Mouse (Mus musculus) limb, embryonic 12.5 days (tissue): Measurements from ENCODE around the gene Olfr130. TPM values are rescaled to one million over a fixed set of nuclear protein-coding genes. Genes with fewer than 3 reads are reported as not detected.

Source experiments
- ATAC-seq: fragments of 200-750 bp; cut with Nextera tagmentation; 2 replicates; pipeline ENCODE4 v1.8.0; 2017; ENCODE audit warnings: low read depth, moderate TSS enrichment; ENCODE audit not compliant: insufficient number of reproducible peaks, insufficient read depth, low FRiP score, low TSS enrichment
- H3K27ac ChIP-seq: fragments of 300-500 bp; sonication (generic); 2 replicates; pipeline ENCODE4 v1.5.1; 2016; ENCODE audit warnings: mild to moderate bottlenecking, moderate library complexity
- H3K27me3 ChIP-seq: fragments of 300-500 bp; sonication (generic); 2 replicates; pipeline ENCODE4 v1.6.1; 2016; ENCODE audit warnings: mild to moderate bottlenecking, moderate library complexity
- H3K36me3 ChIP-seq: fragments of 300-500 bp; sonication (generic); 2 replicates; pipeline ENCODE4 v1.6.1; 2016; ENCODE audit warnings: mild to moderate bottlenecking, moderate library complexity
- H3K4me1 ChIP-seq: fragments of 300-500 bp; sonication (generic); replicated peaks from 2 replicates; pipeline ENCODE4 v1.6.1; 2016
- H3K4me2 ChIP-seq: fragments of 300-500 bp; sonication (generic); 2 replicates; pipeline ENCODE4 v1.6.1; 2016; ENCODE audit warnings: mild to moderate bottlenecking, moderate library complexity
- H3K4me3 ChIP-seq: fragments of 300-500 bp; sonication (generic); replicated peaks from 2 replicates; pipeline ENCODE4 v1.5.1; 2016; ENCODE audit warnings: mild to moderate bottlenecking
- H3K9ac ChIP-seq: fragments of 300-500 bp; sonication (generic); replicated peaks from 2 replicates; pipeline ENCODE4 v1.6.1; 2016; ENCODE audit warnings: mild to moderate bottlenecking, moderate library complexity
- H3K9me3 ChIP-seq: fragments of 300-500 bp; sonication (generic); 2 replicates; pipeline ENCODE4 v1.6.1; 2016; ENCODE audit warnings: mild to moderate bottlenecking, moderate library complexity
- WGBS: fragments of 180-500 bp; shearing (Covaris S2); methylation state at CpG from one replicate; pipeline ENCODE4 v1.1.7; 2016; 5-methylcytosine and 5-hydroxymethylcytosine counted together
- polyA plus RNA-seq: library from polyadenylated mRNA; unstranded; fragments of >200 nt; fragmentation: Nextera tagmentation; extraction: Ambion mirVana; gene quantifications from 2 replicates; pipeline ENCODE4 v1.2.1, GENCODE M21; 2016

Olfr130 gene
- polyA plus RNA-seq: not detected in 2 replicates

- no peaks in the 10 kb centered on the region for H3K36me3 ChIP-seq
- 85% methylated on average over 1 of the region's 1 CpGs for WGBS
- H3K4me1 ChIP-seq: no peaks in the 10 kb centered on the region
- H3K27me3 ChIP-seq: no peaks in the 10 kb centered on the region
- no peak within 1 kb of the TSS for H3K27ac ChIP-seq
- no peaks in the 10 kb centered on the region for H3K9me3 ChIP-seq
- no peak within 1 kb of the TSS for H3K4me3 ChIP-seq
- H3K9ac ChIP-seq: no peak within 1 kb of the TSS
- ATAC-seq: no peak
- no peak within 1 kb of the TSS for H3K4me2 ChIP-seq
Measured at GRCm38 (mm10) chr17:38063621-38064020, at the start of gene Olfr130. Gene Olfr130 (plus strand): TSS chr17:38063921.

GRCm38 (mm10) chr17:38016341-38016740 lies 47.4 kb upstream of the Olfr130 start:
- no peak for ATAC-seq
- Histone ChIP-seq H3K9ac (no peak overlapping the region), H3K36me3 (no peaks in the 10 kb centered on the region), H3K27ac (no peak overlapping the region), H3K9me3 (peaks cover 6% of the 10 kb centered on the region; the same call in 1 of the 2 replicates), H3K4me2 (no peak overlapping the region), H3K4me1 (no peaks in the 10 kb centered on the region), H3K4me3 (no peak overlapping the region), H3K27me3 (no peaks in the 10 kb centered on the region)
- WGBS: 79% methylated on average over 2 of the region's 2 CpGs

GRCm38 (mm10) chr17:38026297-38026696 lies 37.4 kb upstream of the Olfr130 start:
- no peak for ATAC-seq
- H3K4me2 ChIP-seq: no peak overlapping the region
- H3K9ac ChIP-seq: no peak overlapping the region
- no peak overlapping the region for H3K27ac ChIP-seq
- H3K4me3 ChIP-seq: no peak overlapping the region
- 32% methylated on average over 5 of the region's 5 CpGs for WGBS
- H3K4me1 ChIP-seq: no peaks in the 10 kb centered on the region
- no peaks in the 10 kb centered on the region for H3K36me3 ChIP-seq
- no peaks in the 10 kb centered on the region for H3K27me3 ChIP-seq
- H3K9me3 ChIP-seq: peaks cover 3% of the 10 kb centered on the region; the same call in 1 of the 2 replicates

GRCm38 (mm10) chr17:38059979-38060378 lies 3.7 kb upstream of the Olfr130 start, which contains the start of gene Olfr129:
Gene Olfr129 (minus strand): TSS chr17:38060079.
- H3K27ac ChIP-seq: no peak within 1 kb of the TSS
- 79% methylated on average over 1 of the region's 1 CpGs for WGBS
- no peaks in the 10 kb centered on the region for H3K27me3 ChIP-seq
- H3K4me2 ChIP-seq: no peak within 1 kb of the TSS
- H3K9me3 ChIP-seq: no peaks in the 10 kb centered on the region
- ATAC-seq: no peak
- no peaks in the 10 kb centered on the region for H3K36me3 ChIP-seq
- H3K4me3 ChIP-seq: no peak within 1 kb of the TSS
- no peaks in the 10 kb centered on the region for H3K4me1 ChIP-seq
- no peak within 1 kb of the TSS for H3K9ac ChIP-seq

GRCm38 (mm10) chr17:38082364-38082763 lies 18.6 kb downstream of the Olfr130 start:
- Histone ChIP-seq H3K4me3 (no peak overlapping the region), H3K4me2 (no peak overlapping the region), H3K9me3 (peaks cover 5% of the 10 kb centered on the region; the same call in 1 of the 2 replicates), H3K27ac (no peak overlapping the region), H3K4me1 (no peaks in the 10 kb centered on the region), H3K9ac (no peak overlapping the region), H3K27me3 (no peaks in the 10 kb centered on the region), H3K36me3 (no peaks in the 10 kb centered on the region)
- no peak for ATAC-seq
- WGBS: 85% methylated on average over 4 of the region's 4 CpGs

- Histone ChIP-seq H3K9me3 (no peaks in the 10 kb centered on the region), H3K4me3 (no peak within 1 kb of the TSS), H3K4me1 (no peaks in the 10 kb centered on the region), H3K9ac (no peak within 1 kb of the TSS), H3K4me2 (no peak within 1 kb of the TSS), H3K27ac (no peak within 1 kb of the TSS), H3K36me3 (no peaks in the 10 kb centered on the region), H3K27me3 (no peaks in the 10 kb centered on the region)
- no peak for ATAC-seq
Measured at GRCm38 (mm10) chr17:38088593-38088992, 24.9 kb downstream of the Olfr130 start, which contains the start of gene Olfr131. Gene Olfr131 (minus strand): TSS chr17:38088693.

Other genes with a start within 250 kb of the Olfr130 start
- gene Olfr125, start 231.0 kb upstream of the Olfr130 start, polyA plus RNA-seq: not detected in 2 replicates
- not detected in 2 replicates for gene Olfr126, start 216.4 kb upstream of the Olfr130 start, polyA plus RNA-seq
- not detected in 2 replicates for gene Olfr127, start 163.5 kb upstream of the Olfr130 start, polyA plus RNA-seq
- not detected in 2 replicates for gene Olfr128, start 143.4 kb upstream of the Olfr130 start, polyA plus RNA-seq
- gene Olfr761, start 110.8 kb upstream of the Olfr130 start, polyA plus RNA-seq: not detected in 2 replicates
- not detected in 2 replicates for gene Olfr129, start 3.8 kb upstream of the Olfr130 start, polyA plus RNA-seq
- gene Olfr131, start 24.8 kb downstream of the Olfr130 start, polyA plus RNA-seq: not detected in 2 replicates
- not detected in 2 replicates for gene Olfr132, start 70.6 kb downstream of the Olfr130 start, polyA plus RNA-seq
- not detected in 2 replicates for gene Olfr133, start 81.4 kb downstream of the Olfr130 start, polyA plus RNA-seq
- gene Olfr134, start 107.5 kb downstream of the Olfr130 start, polyA plus RNA-seq: not detected in 2 replicates
- not detected in 2 replicates for gene Olfr135, start 140.4 kb downstream of the Olfr130 start, polyA plus RNA-seq
- gene Olfr138, start 197.1 kb downstream of the Olfr130 start, polyA plus RNA-seq: not detected in 2 replicates
- not detected in 2 replicates for gene Olfr137, start 243.6 kb downstream of the Olfr130 start, polyA plus RNA-seq